Mouse (Mus musculus): Measurements from ENCODE around the gene Tex2.
"Not testable (repeated sequence)": the region's sequence is repeated elsewhere in the genome, so short reads cannot be mapped to it uniquely, and the experiment has no call there.

Tex2 gene

DNA sequence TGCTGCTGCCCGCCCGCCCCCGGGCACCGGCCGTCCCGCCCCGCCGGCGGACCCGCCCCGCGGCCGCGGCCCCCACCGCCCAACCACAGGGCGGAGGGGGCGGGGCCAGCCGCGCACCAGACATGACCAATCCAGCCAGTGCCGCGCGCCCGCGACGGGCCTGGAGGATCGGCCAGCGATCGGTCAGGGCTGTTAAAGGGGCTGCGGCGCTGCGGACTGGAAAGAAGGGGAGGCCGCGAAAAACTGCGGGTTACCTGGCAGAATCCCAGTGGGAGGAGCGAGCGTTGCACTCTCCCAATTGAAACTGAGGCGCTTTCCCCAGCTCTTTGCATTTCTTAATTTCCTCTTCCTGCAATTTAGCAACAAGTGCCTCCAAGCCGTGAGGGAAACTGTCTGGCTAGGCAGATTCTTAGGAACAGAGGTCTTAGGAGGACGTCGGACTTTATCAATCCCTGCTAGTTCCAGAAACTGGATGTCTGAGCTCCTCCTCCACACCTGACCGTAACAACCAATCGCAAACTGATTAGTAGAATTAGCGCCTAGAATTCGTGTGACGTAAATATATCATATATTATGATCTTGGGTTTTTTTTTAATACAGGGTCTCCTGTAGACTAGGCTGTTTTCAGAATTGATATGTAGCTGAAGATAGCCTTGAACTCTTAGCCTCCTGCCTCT lies at the start of gene Tex2:
Tex2 (minus strand) TSS at position 463 of the 677 bp plus-strand sequence.
- in situ Hi-C loops (cut with MboI, MseI): no loop called here

DNA sequence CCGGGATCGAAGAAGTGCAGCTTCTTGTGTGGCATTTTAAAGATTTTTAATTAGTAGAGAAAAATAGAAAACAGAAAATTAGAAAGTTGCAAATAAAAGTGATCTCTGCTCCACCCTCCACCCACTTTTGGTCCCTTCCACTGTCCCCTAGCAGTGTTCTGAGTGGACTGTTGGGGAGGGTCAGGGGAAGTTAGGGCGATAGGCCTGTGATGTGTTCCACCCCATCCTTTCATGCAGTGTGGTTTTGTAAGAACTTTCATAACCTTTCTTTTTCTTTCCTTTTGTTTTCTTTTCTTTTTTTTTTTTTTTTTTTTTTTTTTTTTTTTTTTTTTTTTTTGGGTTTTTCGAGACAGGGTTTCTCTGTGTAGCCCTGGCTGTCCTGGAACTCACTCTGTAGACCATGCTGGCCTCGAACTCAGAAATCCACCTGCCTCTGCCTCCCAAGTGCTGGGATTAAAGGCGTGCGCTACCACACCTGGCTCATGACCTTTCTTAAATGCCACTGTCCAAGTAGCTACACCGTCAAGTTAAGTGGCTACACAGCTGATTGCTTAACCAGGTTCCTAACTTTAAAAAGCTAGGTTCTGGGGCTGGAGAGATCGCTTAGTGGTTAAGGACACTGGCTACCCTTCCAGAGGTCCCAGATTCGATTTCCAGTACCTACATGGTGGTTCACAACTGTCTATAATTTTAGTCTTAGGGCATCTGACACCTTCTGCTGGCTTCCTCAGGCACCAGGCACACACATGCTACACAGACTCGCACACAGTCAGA lies 49.6 kb upstream of the Tex2 start:
- in situ Hi-C loops (cut with MboI, MseI): no loop called here

DNA sequence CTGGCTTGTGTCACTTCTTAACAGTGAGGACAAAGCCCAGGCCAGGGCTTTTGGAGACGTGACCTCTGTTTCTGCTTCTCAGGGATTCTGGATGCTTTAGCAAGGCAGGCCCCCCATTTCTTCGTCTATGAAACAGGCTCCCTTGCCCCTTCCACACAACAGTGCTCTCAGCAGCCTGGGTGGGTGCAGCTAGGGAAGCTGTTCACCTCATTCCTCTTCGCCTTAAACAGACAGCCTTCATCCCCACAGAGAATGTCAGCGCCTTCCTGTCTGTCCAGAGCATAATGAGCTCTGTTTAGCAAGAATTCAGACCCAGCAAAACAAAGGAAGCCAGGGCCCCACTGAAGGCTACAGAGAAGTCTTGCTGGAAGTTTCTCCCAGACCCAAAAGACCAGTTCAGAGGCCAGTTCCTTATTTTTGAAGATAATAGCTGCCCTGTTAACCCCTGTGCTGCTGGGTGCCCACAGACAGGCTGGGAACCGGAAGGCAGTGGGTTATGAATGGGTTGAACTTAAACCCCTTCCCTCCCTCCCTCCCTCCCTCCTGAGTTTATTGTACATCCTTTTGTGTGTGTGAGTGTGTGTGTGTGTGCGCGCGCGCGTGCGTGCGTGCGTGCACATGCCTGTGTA lies 47.3 kb upstream of the Tex2 start:
- in situ Hi-C loops (cut with MboI, MseI): no loop called here

DNA sequence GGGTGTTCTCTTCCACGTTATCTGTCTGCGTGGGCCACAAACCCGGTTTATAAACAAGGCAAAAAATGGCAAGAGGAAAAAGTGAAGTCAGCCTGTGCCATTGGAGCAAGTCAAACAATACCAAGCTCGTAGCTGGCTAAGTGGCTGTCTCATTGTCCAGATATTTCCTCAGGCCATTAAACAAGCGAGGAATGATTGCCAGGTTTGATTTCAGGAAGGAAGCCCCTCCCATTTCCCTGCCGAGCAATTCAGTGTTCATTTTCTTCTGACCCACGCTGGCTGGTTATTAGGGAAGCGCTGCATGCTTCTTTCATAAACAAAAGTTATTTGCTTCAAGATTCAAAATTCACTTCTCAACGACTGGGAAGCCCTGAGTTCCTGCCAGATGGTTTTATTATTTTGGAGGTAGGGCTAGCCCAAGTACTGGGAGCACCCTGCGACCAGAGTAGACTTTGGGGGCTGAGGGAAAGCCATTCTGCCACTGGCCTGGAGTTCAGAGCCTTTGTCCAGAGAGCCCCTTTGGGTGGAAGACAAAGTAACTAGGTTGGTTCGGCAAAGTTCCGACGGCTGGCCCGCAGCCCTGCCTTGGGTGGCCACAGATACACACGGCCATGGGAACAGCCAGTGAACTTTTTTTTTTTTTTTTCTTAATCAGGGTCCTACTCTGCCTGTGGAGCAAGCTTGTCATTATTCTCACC lies 46.5 kb upstream of the Tex2 start:
- in situ Hi-C loops (cut with MboI, MseI): no loop called here

DNA sequence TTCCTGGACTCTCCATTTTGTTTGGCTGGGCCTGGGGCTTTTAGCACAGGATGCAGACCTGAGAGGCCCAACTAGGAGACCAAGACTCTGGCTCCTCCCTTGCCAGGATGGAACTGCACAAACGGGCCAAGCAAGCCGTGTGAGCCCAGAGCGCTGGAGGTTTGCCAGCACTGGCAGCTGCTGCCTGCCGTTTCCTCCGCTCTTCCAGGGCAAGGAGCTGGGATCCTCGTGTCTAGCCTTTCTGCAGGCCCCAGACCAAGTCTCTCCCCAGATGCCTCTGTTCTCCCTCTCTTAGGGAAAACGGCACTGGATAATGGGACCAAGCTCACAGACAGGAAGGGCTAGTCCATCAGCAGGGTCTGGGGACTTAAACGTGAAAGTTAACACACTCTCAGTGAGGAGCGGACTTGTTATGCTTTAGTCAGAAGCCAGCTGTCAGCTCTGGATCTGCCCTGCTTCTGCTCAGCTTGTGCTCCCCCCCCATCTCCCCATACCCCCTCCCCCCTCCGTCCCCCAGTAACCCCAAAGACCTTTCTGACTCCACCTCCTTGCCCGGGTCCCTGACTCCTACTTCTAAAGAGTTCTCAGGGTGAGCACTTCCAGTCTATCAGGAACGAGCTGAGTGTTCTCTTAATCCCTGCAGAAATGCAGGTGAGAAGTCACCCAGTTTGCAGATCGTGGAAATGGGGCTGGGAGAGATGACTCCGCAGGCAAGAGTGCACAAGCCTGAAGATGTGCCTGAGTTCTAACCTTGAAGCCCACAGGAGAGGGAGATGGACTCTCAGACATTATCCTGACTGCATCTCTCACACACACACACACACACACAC lies 45.0 kb upstream of the Tex2 start:
- in situ Hi-C loops (cut with MboI, MseI): no loop called here

DNA sequence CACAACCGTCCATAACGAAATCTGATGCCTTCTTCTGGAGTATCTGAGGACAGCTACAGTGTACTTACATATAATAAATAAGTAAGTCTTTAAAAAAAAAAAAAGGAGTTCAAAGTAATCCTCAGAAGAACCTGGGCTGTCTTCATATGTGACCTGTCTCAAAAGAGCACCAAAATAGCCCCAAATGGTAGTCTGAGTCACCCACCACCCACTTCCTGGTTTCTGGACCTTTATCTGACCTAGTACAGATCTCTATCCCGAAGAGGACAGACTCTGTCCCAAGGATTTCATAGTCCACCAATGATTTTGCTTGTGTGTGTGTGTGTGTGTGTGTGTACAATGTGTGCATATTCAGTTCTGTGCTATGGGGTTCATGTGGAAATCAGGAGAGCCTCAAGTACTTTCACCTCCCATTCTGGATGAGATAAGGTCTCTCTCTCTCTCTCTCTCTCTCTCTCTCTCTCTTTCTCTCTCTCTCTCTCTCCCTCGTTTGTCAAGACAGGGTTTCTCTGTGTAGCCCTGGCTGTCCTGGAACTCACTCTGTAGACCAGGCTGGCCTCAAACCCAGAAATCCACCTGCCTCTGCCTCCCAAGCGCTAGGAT lies 43.8 kb upstream of the Tex2 start:
- in situ Hi-C loops (cut with MboI, MseI): not testable (repeated sequence)

DNA sequence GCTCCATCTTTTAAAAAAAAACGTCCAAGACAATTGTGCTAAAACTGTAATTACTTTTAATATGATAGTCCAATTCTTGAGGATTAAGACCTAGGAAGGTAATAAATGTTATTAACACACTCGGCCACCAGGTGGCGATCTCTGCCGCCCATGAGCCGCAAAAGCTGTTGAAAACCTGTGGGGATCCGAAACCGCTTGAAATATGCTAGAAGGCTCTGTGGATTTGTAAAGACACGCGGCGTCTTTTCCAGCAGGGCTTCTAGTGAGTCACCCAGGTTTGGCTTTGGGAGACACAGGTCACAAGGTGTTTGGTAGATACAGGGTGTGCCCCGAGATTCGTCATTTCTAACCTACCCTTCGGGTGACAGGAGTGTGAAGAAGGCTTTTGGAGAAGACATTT lies 35.1 kb upstream of the Tex2 start:
- in situ Hi-C loops (cut with MboI, MseI): loop anchor here (5.0 kb wide), 1 partner anchor 94 kb away; no protein-coding TSS in a partner anchor

DNA sequence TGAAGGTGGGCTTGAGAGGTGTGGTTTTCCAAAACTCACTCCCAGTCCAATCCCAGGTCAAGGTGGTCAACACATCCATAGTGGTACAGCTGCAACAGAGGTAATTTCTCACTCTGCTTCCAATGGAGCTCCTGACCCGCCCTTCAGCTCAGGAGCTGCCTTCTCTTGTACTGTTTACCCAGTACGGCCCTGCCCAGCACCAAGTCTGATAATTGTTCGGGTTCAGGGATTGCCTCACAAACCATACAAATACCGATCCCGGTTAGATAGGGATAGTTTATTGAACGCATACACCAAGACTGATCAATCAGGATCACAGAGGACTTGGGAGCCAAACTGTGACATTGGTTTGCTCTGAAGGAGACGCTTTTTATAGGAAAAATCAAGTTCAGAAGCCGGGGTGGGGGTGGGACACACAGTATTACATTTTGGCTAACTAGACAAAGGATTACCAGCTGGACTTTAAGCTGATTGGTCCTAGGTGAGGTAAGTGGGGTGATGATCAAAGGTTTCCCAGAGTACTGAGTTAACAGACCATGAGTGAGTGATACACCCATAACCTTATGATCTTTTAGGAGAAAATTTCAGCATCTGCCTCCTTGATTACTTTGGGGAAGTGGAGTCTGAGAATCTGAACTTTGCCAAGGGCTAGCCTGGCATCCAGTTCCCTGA lies 29.9 kb upstream of the Tex2 start:
- in situ Hi-C loops (cut with MboI, MseI): no loop called here

DNA sequence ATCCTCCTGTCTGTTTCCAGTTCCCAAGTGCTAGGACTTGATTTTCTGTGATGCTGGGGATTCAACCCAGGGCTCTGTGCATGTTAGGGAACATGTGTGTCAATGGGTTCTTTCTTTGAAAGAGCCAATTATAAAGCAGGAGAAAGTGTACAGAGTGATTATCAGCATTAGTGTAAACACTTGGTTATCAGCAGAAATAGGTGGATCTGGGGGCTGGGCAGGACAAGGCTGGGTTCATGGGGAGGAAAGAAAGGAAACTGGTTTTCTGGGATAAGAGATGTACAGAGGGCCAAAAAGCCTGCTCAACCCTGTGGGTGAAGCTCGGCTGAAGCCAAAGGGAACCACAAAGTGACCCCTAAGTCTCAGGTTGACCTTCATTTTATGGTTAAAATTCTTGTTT lies 28.4 kb upstream of the Tex2 start:
- in situ Hi-C loops (cut with MboI, MseI): no loop called here

DNA sequence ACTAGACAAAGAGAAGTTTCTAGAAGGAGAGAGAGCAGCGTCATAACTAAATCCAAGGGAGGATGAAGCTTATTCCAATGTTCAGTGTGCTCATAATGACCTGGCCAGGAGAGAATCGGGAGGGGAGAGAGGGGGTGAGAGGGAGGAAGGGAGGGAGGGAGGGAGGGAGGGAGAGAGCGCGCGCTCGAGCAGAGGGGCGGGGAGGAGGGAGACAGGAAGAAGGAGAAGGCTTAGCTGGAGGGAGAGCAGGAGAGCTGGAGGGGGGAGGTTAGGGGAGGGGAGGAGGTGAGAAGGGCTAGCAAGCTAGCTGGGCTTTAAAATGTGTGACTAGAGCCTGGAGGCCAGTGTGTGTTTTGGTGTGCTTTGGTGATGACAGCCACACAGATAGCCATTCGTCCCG lies 26.8 kb upstream of the Tex2 start:
- in situ Hi-C loops (cut with MboI, MseI): no loop called here

DNA sequence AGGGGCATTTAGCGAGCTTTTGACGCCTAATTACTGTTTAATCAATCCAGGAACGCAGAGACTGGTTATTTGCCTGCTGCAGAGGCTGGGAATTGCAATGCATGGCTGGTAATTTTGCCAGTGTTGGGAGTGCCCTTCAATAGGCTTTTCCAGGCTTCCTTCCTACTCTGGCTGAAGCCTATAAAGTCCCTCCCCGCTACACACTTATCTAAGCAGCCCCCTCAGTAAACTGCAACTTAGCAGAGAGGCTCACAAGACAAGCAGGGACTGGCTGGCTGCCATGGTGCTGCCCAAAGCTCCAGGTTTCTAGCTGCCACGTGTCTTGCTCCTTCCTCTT lies 26.1 kb upstream of the Tex2 start:
- in situ Hi-C loops (cut with MboI, MseI): no loop called here

DNA sequence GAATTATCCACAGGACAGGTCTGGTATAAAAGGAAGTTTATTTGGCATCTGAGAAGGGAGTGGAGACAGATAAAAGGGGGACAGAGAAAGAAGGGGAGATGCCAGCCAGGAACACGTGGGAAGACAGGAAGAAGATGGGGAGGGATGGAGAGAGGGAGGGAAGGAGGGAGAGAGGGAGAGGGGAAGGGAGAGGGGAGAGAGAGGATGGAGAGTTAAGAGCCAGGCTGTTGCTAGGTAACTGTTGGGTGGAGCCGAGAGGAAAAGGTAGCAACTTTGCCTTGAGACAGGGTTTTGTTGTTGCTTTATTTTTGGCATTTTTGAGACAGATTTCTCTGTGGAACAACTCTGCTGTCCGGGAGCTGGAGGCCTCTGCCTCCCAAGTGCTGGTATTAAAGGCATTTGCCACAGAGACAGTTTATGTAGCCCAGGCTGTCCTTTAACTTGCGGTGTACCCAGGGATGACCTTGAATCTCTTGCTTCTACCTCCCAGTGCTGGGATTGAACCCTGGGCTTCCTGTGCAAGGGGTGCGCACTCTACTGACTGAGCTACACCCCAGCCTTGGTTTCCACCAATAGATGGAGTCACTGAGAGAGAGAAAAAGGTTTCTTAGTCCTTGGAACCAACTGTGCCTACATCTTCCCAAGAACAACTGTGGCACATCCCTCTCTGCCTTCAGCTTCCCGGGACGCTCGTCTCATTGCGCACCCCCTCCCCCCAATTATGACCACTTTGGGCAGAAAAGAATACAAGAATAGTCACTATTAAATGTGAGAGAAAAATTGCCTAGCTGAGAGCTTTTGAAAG lies 25.5 kb upstream of the Tex2 start:
- in situ Hi-C loops (cut with MboI, MseI): no loop called here

DNA sequence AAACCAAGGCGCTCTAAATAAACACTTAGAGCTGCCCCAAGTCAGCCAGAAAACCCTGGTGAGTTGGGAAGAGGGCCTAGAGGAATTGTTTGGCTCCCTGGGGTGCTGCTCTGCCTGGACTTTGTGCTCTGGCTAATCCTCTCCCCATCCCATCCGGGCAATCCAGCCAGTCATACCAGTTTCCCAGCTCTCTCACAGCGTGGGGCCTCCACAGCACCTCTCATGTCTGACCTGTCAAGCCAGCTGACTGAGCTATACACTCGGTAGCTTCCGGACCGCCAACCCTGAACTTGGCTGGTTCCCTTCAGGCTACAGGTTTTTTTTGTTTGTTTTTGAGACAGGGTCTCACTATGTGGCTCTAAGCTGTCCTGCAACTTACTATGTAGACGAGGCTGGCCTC lies 24.5 kb upstream of the Tex2 start:
- in situ Hi-C loops (cut with MboI, MseI): no loop called here

DNA sequence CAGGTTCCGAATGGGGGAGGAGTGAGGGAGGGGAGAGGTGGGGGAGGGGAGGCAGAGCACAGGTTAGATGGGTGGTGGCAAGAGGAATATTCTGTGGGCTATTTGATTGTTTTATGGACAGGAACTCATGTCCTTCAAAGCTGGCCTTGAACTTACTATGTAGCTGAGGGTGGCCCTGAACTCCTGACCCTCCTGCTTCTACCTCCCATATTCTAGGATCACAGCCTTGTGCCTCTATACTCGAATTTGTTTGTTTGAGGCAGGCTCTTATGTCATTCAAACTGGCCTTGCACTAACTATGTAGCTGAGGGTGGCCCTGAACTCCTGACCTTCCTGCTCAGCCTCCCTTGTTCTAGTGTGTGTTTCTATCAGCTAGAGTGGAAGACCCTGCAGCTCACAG lies 22.7 kb upstream of the Tex2 start:
- in situ Hi-C loops (cut with MboI, MseI): no loop called here

DNA sequence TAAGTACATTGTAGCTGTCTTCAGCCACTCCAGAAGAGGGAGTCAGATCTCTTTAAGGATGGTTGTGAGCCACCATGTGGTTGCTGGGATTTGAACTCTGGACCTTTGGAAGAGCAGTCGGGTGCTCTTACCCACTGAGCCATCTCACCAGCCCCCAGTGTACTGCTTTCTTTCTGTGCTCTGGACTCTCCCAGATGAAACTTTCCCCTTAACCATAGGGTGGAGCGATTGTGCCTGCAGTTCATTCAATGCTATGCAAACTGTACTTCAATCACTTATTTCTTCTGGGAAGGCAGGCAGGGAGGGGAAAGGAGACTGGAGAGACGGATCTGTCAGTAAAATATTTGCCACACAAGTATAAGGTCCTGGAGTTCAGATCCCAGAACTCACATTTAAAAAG lies 21.0 kb upstream of the Tex2 start:
- in situ Hi-C loops (cut with MboI, MseI): not testable (repeated sequence)

DNA sequence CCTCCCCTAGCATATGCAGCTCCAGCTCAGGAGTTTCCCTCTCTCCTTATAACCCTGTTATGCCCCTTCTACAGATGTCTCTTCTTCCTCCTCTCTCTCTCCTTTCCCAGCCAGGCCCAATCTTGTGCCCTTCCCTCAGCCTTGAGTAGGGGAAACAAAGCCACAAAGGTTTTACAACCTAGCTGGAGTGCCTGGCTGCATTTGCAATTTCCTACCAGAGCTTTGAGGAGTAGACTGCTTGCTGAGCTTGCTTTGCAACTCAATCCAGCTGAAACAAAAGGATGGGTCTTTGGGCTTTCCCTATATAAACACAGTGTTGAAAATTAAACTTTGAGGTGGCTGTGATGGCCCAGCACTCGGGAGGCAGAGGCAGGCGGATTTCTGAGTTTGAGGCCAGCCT lies 20.2 kb upstream of the Tex2 start:
- in situ Hi-C loops (cut with MboI, MseI): no loop called here

DNA sequence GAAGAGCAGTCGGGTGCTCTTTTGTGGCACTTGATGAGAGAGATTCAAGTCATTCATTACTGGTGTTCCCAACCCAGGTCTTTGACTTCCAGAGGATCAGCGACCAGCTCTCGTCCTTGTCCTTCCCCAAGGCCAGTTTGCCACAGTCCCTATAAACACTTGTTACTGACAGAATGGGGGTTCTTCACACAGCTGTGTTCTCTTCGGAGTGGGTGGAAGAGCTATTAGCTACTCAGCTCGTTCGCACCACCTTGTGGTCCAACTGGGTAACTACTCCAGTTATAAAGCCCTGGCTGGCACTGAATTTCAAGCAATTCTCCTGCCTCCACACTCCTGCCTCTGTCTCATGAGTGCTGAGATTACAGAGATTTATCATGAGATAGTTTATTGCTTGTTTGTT lies 14.5 kb upstream of the Tex2 start:
- in situ Hi-C loops (cut with MboI, MseI): no loop called here

DNA sequence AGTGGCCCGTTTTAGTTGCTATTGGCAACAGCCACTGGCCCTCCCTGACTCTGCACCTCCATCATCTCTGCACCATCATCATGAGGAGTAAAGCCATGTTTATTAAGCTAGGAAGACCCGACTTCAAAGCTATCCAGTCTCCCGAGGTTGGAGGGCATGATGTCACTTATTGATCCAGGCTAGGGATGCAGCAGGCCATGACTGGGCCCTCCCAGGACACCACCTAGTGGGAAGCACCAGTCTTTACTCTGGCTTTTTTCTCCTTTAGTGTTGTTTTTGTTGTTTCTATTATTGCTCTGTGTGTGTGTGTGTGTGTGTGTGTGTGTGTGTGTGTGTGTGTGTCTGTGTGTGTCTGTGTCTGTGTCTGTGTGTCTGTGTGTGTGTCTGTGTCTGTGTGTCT lies 12.4 kb upstream of the Tex2 start:
- in situ Hi-C loops (cut with MboI, MseI): no loop called here

DNA sequence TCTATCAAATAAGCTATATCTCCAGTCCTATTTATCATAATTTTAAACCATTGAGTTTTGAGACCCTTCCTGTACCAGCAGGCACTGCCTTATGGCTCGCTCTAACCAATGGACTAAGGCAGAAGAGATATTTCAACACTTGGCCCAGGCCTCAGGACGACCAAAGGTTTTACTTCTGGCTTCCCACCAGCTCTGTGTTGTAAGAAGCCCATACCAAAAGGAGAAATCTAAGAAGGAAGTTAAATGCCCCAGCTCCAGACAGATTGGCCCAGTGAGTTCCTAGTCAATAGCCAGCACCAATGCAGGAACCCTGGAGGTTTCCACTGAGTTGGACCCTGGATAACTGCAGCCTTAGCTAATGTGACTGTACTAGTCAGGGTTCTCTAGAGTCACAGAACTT lies 10.4 kb upstream of the Tex2 start:
- in situ Hi-C loops (cut with MboI, MseI): no loop called here

DNA sequence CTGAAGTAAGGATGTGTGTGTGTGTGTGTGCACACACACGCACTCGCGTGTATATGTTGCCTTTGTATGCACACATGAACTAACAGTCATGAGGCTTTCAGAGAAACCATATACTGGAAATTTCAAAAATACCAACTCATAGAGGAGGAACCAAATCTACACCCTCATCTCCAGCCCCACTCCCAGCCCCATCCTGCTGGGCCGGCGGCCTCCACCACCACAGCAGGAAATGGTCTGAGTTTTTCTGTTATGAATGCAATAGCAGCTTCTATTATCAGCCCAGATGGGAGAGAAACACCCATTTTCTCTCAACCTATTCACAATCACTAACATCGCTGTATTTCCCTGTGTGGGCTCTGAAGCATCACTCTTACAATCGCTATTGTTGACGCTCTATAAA lies 8.8 kb upstream of the Tex2 start:
- in situ Hi-C loops (cut with MboI, MseI): no loop called here
